Mouse (Mus musculus) CH12.LX (cell line): ENCODE data around the gene Wnt6. TPM values are rescaled to one million over a fixed set of nuclear protein-coding genes. Genes with fewer than 3 reads are reported as not detected.

Experiments used
- DNase-seq: peaks from one replicate; pipeline ENCODE4 v3.0.0-alpha.2; 2013; ENCODE audit errors: extremely low read depth
- H3K27ac ChIP-seq: 2 replicates; pipeline ENCODE4 v1.5.1; 2012; ENCODE audit warnings: low read depth, mild to moderate bottlenecking, control low read depth, moderate library complexity; ENCODE audit not compliant: insufficient read depth
- H3K27me3 ChIP-seq: replicated peaks from 2 replicates; pipeline ENCODE3; 2012; ENCODE audit warnings: inconsistent platforms
- H3K36me3 ChIP-seq, 2 experiments: replicated peaks in 1 of 2; 2 replicates each; pipeline versions ENCODE3 to v1.6.1; 2012; ENCODE audit warnings: inconsistent platforms in 1 of 2, low read length in 1 of 2, mild to moderate bottlenecking in 1 of 2, mixed read lengths in 1 of 2, moderate library complexity in 1 of 2; ENCODE audit not compliant: control insufficient read depth in 1 of 2, insufficient read depth in 1 of 2
- H3K4me1 ChIP-seq, 2 experiments: 2 replicates each; pipeline ENCODE4 v1.6.1; 2012; ENCODE audit warnings: inconsistent platforms in 1 of 2, moderate library complexity in 1 of 2; ENCODE audit not compliant: insufficient read depth in 2 of 2, control insufficient read depth in 1 of 2
- H3K4me2 ChIP-seq: 2 replicates; pipeline ENCODE4 v1.6.1; 2012; ENCODE audit warnings: low read depth, mild to moderate bottlenecking, control low read depth; ENCODE audit not compliant: poor library complexity, insufficient read depth, severe bottlenecking
- H3K4me3 ChIP-seq, 3 experiments: fragments of 150-350 bp in 1 of 3; sonication (generic) in 1 of 3; replicated peaks in 1 of 3; 2 replicates each; pipeline versions ENCODE3 to v1.5.1; 2011 to 2012; ENCODE audit warnings: low read depth in 2 of 3, low read length in 2 of 3, mild to moderate bottlenecking in 2 of 3, moderate library complexity in 2 of 3, control low read depth in 1 of 3, improper control_type of control experiment in 1 of 3, inconsistent platforms in 1 of 3, mixed read lengths in 1 of 3; ENCODE audit not compliant: poor library complexity in 1 of 3
- H3K79me2 ChIP-seq: replicated peaks from 2 replicates; pipeline ENCODE4 v1.6.1; 2012; ENCODE audit warnings: mild to moderate bottlenecking, moderate library complexity; ENCODE audit not compliant: control insufficient read depth, poor library complexity, insufficient read depth, severe bottlenecking; ENCODE audit errors: extremely low read depth
- H3K9ac ChIP-seq: 2 replicates; pipeline ENCODE4 v1.6.1; 2012; ENCODE audit warnings: low read depth, mild to moderate bottlenecking, control low read depth, moderate library complexity; ENCODE audit not compliant: insufficient read depth
- H3K9me3 ChIP-seq: replicated peaks from 2 replicates; pipeline ENCODE3; 2012; ENCODE audit warnings: low read length, inconsistent platforms, mixed read lengths
- CHD1 ChIP-seq: IDR thresholded peaks from 2 replicates; pipeline ENCODE4 v1.6.1; 2012; ENCODE audit warnings: low read depth, low read length, improper control_type of control experiment, inconsistent platforms
- CTCF ChIP-seq, 2 experiments: IDR thresholded peaks in 1 of 2; conservative IDR thresholded peaks in 1 of 2; 2 replicates each; pipeline ENCODE4 v1.5.1; 2011 to 2012; ENCODE audit warnings: low read depth in 2 of 2, low read length in 2 of 2, improper control_type of control experiment in 1 of 2, inconsistent platforms in 1 of 2, mild to moderate bottlenecking in 1 of 2, moderate library complexity in 1 of 2
- ELF1 ChIP-seq: IDR thresholded peaks from 2 replicates; pipeline ENCODE4 v1.6.1; 2014; ENCODE audit warnings: low read depth, mild to moderate bottlenecking, inconsistent platforms, low read length, improper control_type of control experiment
- EP300 ChIP-seq: IDR thresholded peaks from 2 replicates; pipeline ENCODE4 v1.6.1; 2011; ENCODE audit warnings: low read length, improper control_type of control experiment
- IRF4 ChIP-seq: IDR thresholded peaks from 2 replicates; pipeline ENCODE4 v1.6.1; 2014; ENCODE audit warnings: low read depth, mild to moderate bottlenecking, inconsistent platforms, low read length, improper control_type of control experiment
- JUN ChIP-seq: IDR thresholded peaks from 2 replicates; pipeline ENCODE4 v1.6.1; 2011; ENCODE audit warnings: low read depth, mild to moderate bottlenecking, low read length, improper control_type of control experiment, moderate library complexity; ENCODE audit not compliant: insufficient read depth
- MAFK ChIP-seq: IDR thresholded peaks from 2 replicates; pipeline ENCODE4 v1.6.1; 2011; ENCODE audit warnings: low read length, improper control_type of control experiment; ENCODE audit not compliant: insufficient replicate concordance
- MAX ChIP-seq: IDR thresholded peaks from 2 replicates; pipeline ENCODE4 v1.6.1; 2011; ENCODE audit warnings: low read length, improper control_type of control experiment
- MYC ChIP-seq: IDR thresholded peaks from 2 replicates; pipeline ENCODE4 v1.6.1; 2011; ENCODE audit warnings: low read depth, mild to moderate bottlenecking, improper control_type of control experiment, low read length
- NELFE ChIP-seq: IDR thresholded peaks from 2 replicates; pipeline ENCODE4 v1.6.1; 2011; ENCODE audit warnings: low read depth, low read length, improper control_type of control experiment
- POLR2A ChIP-seq: IDR thresholded peaks from 2 replicates; pipeline ENCODE4 v1.6.1; 2011; ENCODE audit warnings: low read depth, mild to moderate bottlenecking, improper control_type of control experiment, low read length
- RAD21 ChIP-seq: IDR thresholded peaks from 2 replicates; pipeline ENCODE4 v1.6.1; 2011; ENCODE audit warnings: low read depth, mild to moderate bottlenecking, low read length, improper control_type of control experiment, moderate library complexity
- RCOR1 ChIP-seq: conservative IDR thresholded peaks from 2 replicates; pipeline ENCODE4 v1.6.1; 2012; ENCODE audit warnings: low read depth, mild to moderate bottlenecking, inconsistent platforms, low read length, improper control_type of control experiment
- SIN3A ChIP-seq: IDR thresholded peaks from 2 replicates; pipeline ENCODE4 v1.6.1; 2012; ENCODE audit warnings: low read length, improper control_type of control experiment, inconsistent platforms
- SMC3 ChIP-seq: IDR thresholded peaks from 2 replicates; pipeline ENCODE4 v1.6.1; 2011; ENCODE audit warnings: low read depth, low read length, improper control_type of control experiment
- TBP ChIP-seq: conservative IDR thresholded peaks from 2 replicates; pipeline ENCODE4 v1.6.1; 2011; ENCODE audit warnings: low read depth, low read length, improper control_type of control experiment
- USF1 ChIP-seq: IDR thresholded peaks from 2 replicates; pipeline ENCODE4 v1.6.1; 2014; ENCODE audit warnings: low read depth, mild to moderate bottlenecking, inconsistent platforms, low read length, improper control_type of control experiment
- dilution Hi-C: fragments of 300-500 bp; cut with MboI; formaldehyde crosslinking; loops from 2 replicates; pipeline ENCODE4 v1.14.3; 2020; ENCODE audit warnings: low sequenced_read_pairs; ENCODE audit not compliant: extremely low pct_unique_long_range_greater_than_20kb, extremely low pct_ligation_motif_present
- in situ Hi-C: fragments of 300-500 bp; cut with MboI; formaldehyde crosslinking; loops from 3 replicates; pipeline ENCODE4 v1.14.3; 2019; ENCODE audit warnings: low sequenced_read_pairs, low pct_ligation_motif_present, low pct_unique_long_range_greater_than_20kb, mixed read lengths
- polyA plus RNA-seq: library from polyadenylated mRNA; unstranded; fragments of >175 nt; gene quantifications from 2 replicates; pipeline ENCODE4 v1.2.1, GENCODE M21; 2012; ENCODE audit warnings: low read depth; ENCODE audit not compliant: insufficient read length
- total RNA-seq, 2 experiments: library from RNA; depleted of rRNA; stranded (reverse); fragments of 300-350 nt in 1 of 2; fragments of >200 nt in 1 of 2; gene quantifications; 2 replicates each; pipeline ENCODE4 v1.2.3; 2012 to 2014

Gene Wnt6
- total and polyA plus RNA-seq, 3 experiments = 0.67 to 3.4 (median 1.7) TPM

DNA sequence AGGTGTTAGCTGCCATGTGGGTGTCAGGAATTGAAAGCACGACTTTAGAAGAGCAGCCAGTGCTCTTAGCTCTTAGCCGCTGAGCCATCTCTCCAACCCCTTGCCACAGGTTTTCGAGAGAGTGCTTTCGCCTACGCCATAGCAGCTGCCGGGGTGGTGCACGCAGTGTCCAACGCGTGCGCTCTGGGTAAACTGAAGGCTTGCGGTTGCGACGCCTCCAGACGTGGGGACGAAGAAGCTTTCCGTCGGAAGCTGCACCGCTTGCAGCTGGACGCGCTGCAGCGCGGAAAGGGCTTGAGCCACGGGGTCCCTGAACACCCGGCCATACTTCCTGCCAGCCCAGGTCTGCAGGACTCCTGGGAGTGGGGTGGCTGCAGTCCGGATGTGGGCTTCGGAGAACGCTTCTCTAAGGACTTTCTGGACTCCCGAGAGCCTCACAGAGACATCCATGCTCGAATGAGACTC is 28.8 kb downstream of the Wnt6 start (continued):
- TF ChIP-seq ELF1 (peak; percentile 60), NELFE (peak; percentile 30; the same call in 1 of the 2 replicates), CTCF (conservative IDR thresholded peaks at IDR 0.05 in 1 of 2, IDR thresholded peaks at IDR 0.05 in 1 of 2; ENCODE audit: low read depth in 2 of 2, low read length in 2 of 2) (no peak), SMC3 (no peak), POLR2A (peak; percentile 63; the same call in 1 of the 2 replicates), IRF4 (no peak; the same call in 1 of the 2 replicates), RCOR1 (no peak), USF1 (no peak), SIN3A (peak; percentile 91)
- TF ChIP-seq, all 38 proteins: peak for 21

- no peaks in the 10 kb centered on the region for H3K9me3 ChIP-seq
- dilution Hi-C loops (no loop called here), in situ Hi-C loops (no loop called here)
- peaks cover 0 to 75% of the 10 kb centered on the region in 2 experiments for H3K36me3 ChIP-seq
- peaks cover 7% of the 10 kb centered on the region; the same call in 1 of the 2 replicates for H3K79me2 ChIP-seq
- no peak for TF ChIP-seq RAD21
- no peak for TF ChIP-seq EP300
- TF ChIP-seq JUN = no peak
- TF ChIP-seq MAX = peak; percentile 46; the same call in 1 of the 2 replicates
- TF ChIP-seq SMC3 = no peak
- TF ChIP-seq TBP = no peak
- 0 out of 2 replicates have a peak, but pooled peaks have one; percentile 32 for TF ChIP-seq MYC
- TF ChIP-seq MAFK = peak; percentile 91
- no peak for TF ChIP-seq USF1
- no peak for TF ChIP-seq CHD1
- TF ChIP-seq, all 38 proteins: peak for 3
- Histone ChIP-seq H3K27me3 (no peaks in the 10 kb centered on the region), H3K4me2 (peak overlapping the region; percentile 84), H3K27ac (peak overlapping the region; percentile 91), H3K4me1 (peaks cover 44 to 93% of the 10 kb centered on the region in 2 experiments), H3K9ac (peak overlapping the region; percentile 27), H3K4me3 (peak overlapping the region; percentile 34 to 57 (median 47))
- no peak for DNase-seq
Observed at GRCm38 (mm10) chr1:74801631-74802140, 30.0 kb downstream of the Wnt6 start.
